Mouse (Mus musculus): ENCODE results near the gene Ampd2. TPM values are rescaled to one million over a fixed set of nuclear protein-coding genes. Genes with fewer than 3 reads are reported as not detected.

Ampd2 gene
- total RNA-seq (2014; rRNA removed) (58.4 and 79.8 TPM in 2 replicates), polyA plus RNA-seq (2015; fragmentation: Nextera tagmentation; extraction: Ambion mirVana) (58.8 and 60.0 TPM in 2 replicates)

DNA sequence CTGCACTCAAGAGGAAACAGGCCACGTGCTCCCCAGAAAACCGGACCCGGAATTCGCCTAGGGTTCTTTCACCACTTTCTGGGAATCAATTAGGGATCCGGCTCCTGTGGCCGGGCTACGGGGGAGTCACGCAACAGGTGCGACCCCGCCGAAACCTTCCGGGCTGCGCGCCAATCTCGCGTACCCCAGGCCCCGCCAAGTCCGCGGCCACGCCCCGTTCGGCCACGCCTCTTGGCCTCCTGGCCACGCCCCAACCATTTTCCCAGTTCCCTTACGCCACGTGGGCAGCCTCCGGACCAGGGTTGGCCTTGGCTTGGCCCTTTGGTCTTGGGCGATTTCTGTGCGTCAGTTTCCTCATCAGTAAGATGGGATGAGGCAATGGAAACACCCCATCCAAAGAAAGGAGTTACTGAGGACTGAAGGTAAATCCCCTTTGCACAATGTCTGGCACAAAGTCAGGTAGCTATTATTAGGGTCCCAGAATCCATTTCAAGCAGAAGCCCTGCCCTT lies at the start of gene Ampd2:
Gene Ampd2, minus strand, starts transcription at position 182 of the 510 bp plus-strand sequence.
- H3K9me3 ChIP-seq (ENCODE audit: low read length) = no peaks in the 10 kb centered on the region
- DNase-seq (ENCODE audit: low spot score) (peak; percentile 39), ATAC-seq (ENCODE audit: low FRiP score) (no peak)
- H3K9ac ChIP-seq (replicated peaks; ENCODE audit: low read length, poor library complexity, severe bottlenecking) = peak within 1 kb of the TSS; percentile 72
- no peak for TF ChIP-seq CTCF (IDR thresholded peaks at IDR 0.05)
- no peaks in the 10 kb centered on the region for H3K36me3 ChIP-seq (ENCODE audit: insufficient read depth, low read length)
- H3K4me1 ChIP-seq (ENCODE audit: insufficient read depth, low read length) = peaks cover 25% of the 10 kb centered on the region; the same call in 1 of the 2 replicates
- peak within 1 kb of the TSS; percentile 65 for H3K4me3 ChIP-seq (ENCODE audit: low read depth, low read length)
- peak within 1 kb of the TSS; percentile 94 for H3K4me2 ChIP-seq (ENCODE audit: low read depth, low read length, poor library complexity, severe bottlenecking)
- WGBS = 1% methylated on average over 29 of the region's 29 CpGs
- no peaks in the 10 kb centered on the region for H3K27me3 ChIP-seq (ENCODE audit: insufficient read depth, low read length)
- peak within 1 kb of the TSS; percentile 72 for H3K27ac ChIP-seq (ENCODE audit: low read depth, low read length)

DNA sequence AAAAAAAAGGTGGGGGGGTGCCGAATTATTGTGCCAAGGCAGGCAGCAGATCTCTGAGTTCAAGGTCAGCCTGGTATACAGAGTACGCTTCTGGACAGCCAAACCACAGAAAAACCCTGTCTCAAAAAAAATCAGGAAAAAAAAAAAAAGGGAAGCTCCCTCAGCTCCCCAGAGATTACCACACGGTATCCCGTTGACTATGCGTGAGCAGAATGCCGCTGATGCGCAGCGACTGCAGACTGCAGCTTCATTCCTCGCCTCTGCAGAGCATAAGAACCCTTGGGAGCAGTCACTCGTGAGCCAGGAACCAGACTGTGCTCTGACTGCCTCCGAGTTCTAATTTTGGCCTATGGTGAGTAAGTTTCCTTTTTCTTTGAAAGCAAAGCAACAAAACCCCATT lies 48.2 kb upstream of the Ampd2 start:
- Histone ChIP-seq H3K9me3 (ENCODE audit: low read length) (no peaks in the 10 kb centered on the region), H3K4me2 (ENCODE audit: low read depth, low read length, poor library complexity, severe bottlenecking) (no peak overlapping the region), H3K4me1 (ENCODE audit: insufficient read depth, low read length) (no peaks in the 10 kb centered on the region), H3K4me3 (ENCODE audit: low read depth, low read length) (no peak overlapping the region), H3K27ac (ENCODE audit: low read depth, low read length) (no peak overlapping the region), H3K27me3 (ENCODE audit: insufficient read depth, low read length) (no peaks in the 10 kb centered on the region), H3K36me3 (ENCODE audit: insufficient read depth, low read length) (peaks cover under 1% of the 10 kb centered on the region; the same call in 1 of the 2 replicates), H3K9ac (replicated peaks; ENCODE audit: low read length, poor library complexity, severe bottlenecking) (no peak overlapping the region)
- 44% methylated on average over 11 of the region's 11 CpGs for WGBS
- ATAC-seq (ENCODE audit: low FRiP score) = no peak
- no peak for TF ChIP-seq CTCF (IDR thresholded peaks at IDR 0.05)
- peak; percentile 62 for DNase-seq (ENCODE audit: low spot score)

GRCm38 (mm10) chr3:108132484-108132883 lies 46.0 kb upstream of the Ampd2 start:
- Histone ChIP-seq H3K4me1 (ENCODE audit: insufficient read depth, low read length) (no peaks in the 10 kb centered on the region), H3K27ac (ENCODE audit: low read depth, low read length) (no peak overlapping the region), H3K36me3 (ENCODE audit: insufficient read depth, low read length) (no peaks in the 10 kb centered on the region), H3K4me2 (ENCODE audit: low read depth, low read length, poor library complexity, severe bottlenecking) (no peak overlapping the region), H3K9ac (replicated peaks; ENCODE audit: low read length, poor library complexity, severe bottlenecking) (no peak overlapping the region), H3K27me3 (ENCODE audit: insufficient read depth, low read length) (no peaks in the 10 kb centered on the region), H3K9me3 (ENCODE audit: low read length) (no peaks in the 10 kb centered on the region), H3K4me3 (ENCODE audit: low read depth, low read length) (no peak overlapping the region)
- TF ChIP-seq CTCF (IDR thresholded peaks at IDR 0.05) = no peak
- ATAC-seq (ENCODE audit: low FRiP score) = no peak
- no peak for DNase-seq (ENCODE audit: low spot score)
- WGBS = 79% methylated on average over 1 of the region's 1 CpGs

DNA sequence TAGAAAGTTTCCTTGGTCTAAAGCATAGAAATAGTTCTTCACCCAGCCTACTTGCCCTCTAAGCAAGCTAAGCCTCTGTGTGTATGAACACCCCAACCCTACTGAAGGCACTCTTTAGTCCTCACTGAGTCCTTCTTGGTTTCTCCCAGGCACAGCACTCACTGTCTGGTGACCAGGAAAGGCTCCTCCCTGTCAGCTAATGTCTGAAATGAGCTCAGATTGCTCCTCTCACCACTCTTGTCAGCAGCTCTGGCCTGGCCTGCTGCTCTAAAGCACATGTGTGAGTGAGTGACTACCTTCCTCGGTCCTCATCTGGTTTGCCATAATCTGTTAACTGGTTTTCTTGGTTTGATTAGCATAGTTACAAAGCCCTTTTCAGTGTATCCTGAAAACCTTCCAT lies 45.4 kb upstream of the Ampd2 start:
- no peaks in the 10 kb centered on the region for H3K27me3 ChIP-seq (ENCODE audit: insufficient read depth, low read length)
- H3K4me2 ChIP-seq (ENCODE audit: low read depth, low read length, poor library complexity, severe bottlenecking) = no peak overlapping the region

DNA sequence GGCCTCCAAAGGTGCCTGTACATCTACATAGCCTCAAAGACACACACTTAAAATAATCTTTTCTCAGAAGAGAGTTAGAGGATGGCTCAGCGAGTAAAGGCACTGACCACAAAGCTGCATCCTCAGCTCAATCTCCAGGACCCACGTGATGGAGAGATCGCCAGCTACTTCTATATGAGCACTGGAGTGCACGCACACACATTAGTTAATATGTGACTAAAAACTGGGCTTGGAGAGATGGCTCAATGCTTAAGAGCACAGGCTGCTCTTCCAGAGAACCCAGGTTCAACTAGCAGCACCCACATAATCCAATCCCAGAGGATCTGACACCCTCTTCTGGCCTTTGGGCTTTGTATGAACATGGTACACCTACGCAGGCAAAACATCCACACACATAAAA lies 44.8 kb upstream of the Ampd2 start:
- WGBS = 96% methylated on average over 5 of the region's 5 CpGs
- Histone ChIP-seq H3K27me3 (ENCODE audit: insufficient read depth, low read length) (no peaks in the 10 kb centered on the region), H3K4me1 (ENCODE audit: insufficient read depth, low read length) (no peaks in the 10 kb centered on the region), H3K36me3 (ENCODE audit: insufficient read depth, low read length) (no peaks in the 10 kb centered on the region), H3K9me3 (ENCODE audit: low read length) (no peaks in the 10 kb centered on the region), H3K9ac (replicated peaks; ENCODE audit: low read length, poor library complexity, severe bottlenecking) (no peak overlapping the region), H3K4me2 (ENCODE audit: low read depth, low read length, poor library complexity, severe bottlenecking) (no peak overlapping the region), H3K4me3 (ENCODE audit: low read depth, low read length) (no peak overlapping the region), H3K27ac (ENCODE audit: low read depth, low read length) (no peak overlapping the region)
- ATAC-seq (ENCODE audit: low FRiP score) = no peak
- no peak for DNase-seq (ENCODE audit: low spot score)
- no peak for TF ChIP-seq CTCF (IDR thresholded peaks at IDR 0.05)

More for the DNA sequence above, 45.4 kb upstream of the Ampd2 start:
- H3K9me3 ChIP-seq (ENCODE audit: low read length) = no peaks in the 10 kb centered on the region
- H3K9ac ChIP-seq (replicated peaks; ENCODE audit: low read length, poor library complexity, severe bottlenecking) = no peak overlapping the region
- no peak for DNase-seq (ENCODE audit: low spot score)
- TF ChIP-seq CTCF (IDR thresholded peaks at IDR 0.05) = no peak
- H3K4me1 ChIP-seq (ENCODE audit: insufficient read depth, low read length) = no peaks in the 10 kb centered on the region
- H3K36me3 ChIP-seq (ENCODE audit: insufficient read depth, low read length) = no peaks in the 10 kb centered on the region
- ATAC-seq (ENCODE audit: low FRiP score) = no peak
- H3K27ac ChIP-seq (ENCODE audit: low read depth, low read length) = no peak overlapping the region
- WGBS = 76% methylated on average over 1 of the region's 1 CpGs
- no peak overlapping the region for H3K4me3 ChIP-seq (ENCODE audit: low read depth, low read length)

- Histone ChIP-seq H3K4me3 (ENCODE audit: low read depth, low read length) (no peak overlapping the region), H3K27ac (ENCODE audit: low read depth, low read length) (no peak overlapping the region), H3K4me1 (ENCODE audit: insufficient read depth, low read length) (no peaks in the 10 kb centered on the region), H3K36me3 (ENCODE audit: insufficient read depth, low read length) (no peaks in the 10 kb centered on the region), H3K9me3 (ENCODE audit: low read length) (no peaks in the 10 kb centered on the region), H3K4me2 (ENCODE audit: low read depth, low read length, poor library complexity, severe bottlenecking) (no peak overlapping the region), H3K27me3 (ENCODE audit: insufficient read depth, low read length) (no peaks in the 10 kb centered on the region), H3K9ac (replicated peaks; ENCODE audit: low read length, poor library complexity, severe bottlenecking) (no peak overlapping the region)
- DNase-seq (ENCODE audit: low spot score) (no peak), ATAC-seq (ENCODE audit: low FRiP score) (no peak)
- 96% methylated on average over 4 of the region's 4 CpGs for WGBS
- no peak for TF ChIP-seq CTCF (IDR thresholded peaks at IDR 0.05)
These were observed 43.4 kb upstream of the Ampd2 start for GRCm38 (mm10) chr3:108129804-108130203.

Measured in midbrain, postnatal 0 days (tissue).